Mouse (Mus musculus): ENCODE results near the gene Lmo4. TPM values are rescaled to one million over a fixed set of nuclear protein-coding genes. Genes with fewer than 3 reads are reported as not detected.

Gene Lmo4
- polyA plus RNA-seq, 1 experiment from 2014 or later, result 96.5 TPM

GRCm38 (mm10) chr3:144144066-144144465, 61.0 kb downstream of the Lmo4 start:
- Histone ChIP-seq H3K9ac (replicated peaks) (no peak overlapping the region), H3K9me3 (replicated peaks) (no peaks in the 10 kb centered on the region), H3K36me3 (no peaks in the 10 kb centered on the region), H3K4me2 (no peak overlapping the region), H3K4me1 (0 out of 2 replicates have a peak, but pooled peaks cover 5% of the 10 kb centered on the region), H3K27me3 (replicated peaks) (no peaks in the 10 kb centered on the region), H3K27ac (replicated peaks) (no peak overlapping the region), H3K4me3 (replicated peaks) (no peak overlapping the region)
- 90% methylated on average over 4 of the region's 4 CpGs for WGBS
- no peak for ATAC-seq (ENCODE audit: low FRiP score)

GRCm38 (mm10) chr3:144142939-144143338, 62.1 kb downstream of the Lmo4 start:
- H3K27me3 ChIP-seq (replicated peaks), result no peaks in the 10 kb centered on the region
- no peak overlapping the region for H3K4me3 ChIP-seq (replicated peaks)
- 83% methylated on average over 7 of the region's 7 CpGs for WGBS
- 0 out of 2 replicates have a peak, but pooled peaks cover 5% of the 10 kb centered on the region for H3K4me1 ChIP-seq
- no peak for ATAC-seq (ENCODE audit: low FRiP score)
- no peak overlapping the region for H3K4me2 ChIP-seq
- no peak overlapping the region for H3K27ac ChIP-seq (replicated peaks)
- H3K9ac ChIP-seq (replicated peaks), result no peak overlapping the region
- H3K9me3 ChIP-seq (replicated peaks), result no peaks in the 10 kb centered on the region
- H3K36me3 ChIP-seq, result no peaks in the 10 kb centered on the region

GRCm38 (mm10) chr3:144141786-144142185, 63.2 kb downstream of the Lmo4 start:
- no peak overlapping the region for H3K9ac ChIP-seq (replicated peaks)
- no peak overlapping the region for H3K4me3 ChIP-seq (replicated peaks)
- no peak overlapping the region for H3K4me2 ChIP-seq
- no peaks in the 10 kb centered on the region for H3K9me3 ChIP-seq (replicated peaks)
- no peak for ATAC-seq (ENCODE audit: low FRiP score)
- no peaks in the 10 kb centered on the region for H3K27me3 ChIP-seq (replicated peaks)
- H3K36me3 ChIP-seq, result no peaks in the 10 kb centered on the region
- H3K4me1 ChIP-seq, result 0 out of 2 replicates have a peak, but pooled peaks cover 5% of the 10 kb centered on the region
- WGBS, result 52% methylated on average over 8 of the region's 8 CpGs
- no peak overlapping the region for H3K27ac ChIP-seq (replicated peaks)

- 89% methylated on average over 5 of the region's 5 CpGs for WGBS
- H3K27me3 ChIP-seq (replicated peaks), result no peaks in the 10 kb centered on the region
- no peak overlapping the region for H3K27ac ChIP-seq (replicated peaks)
- H3K4me3 ChIP-seq (replicated peaks), result no peak overlapping the region
- no peak overlapping the region for H3K9ac ChIP-seq (replicated peaks)
- H3K9me3 ChIP-seq (replicated peaks), result no peaks in the 10 kb centered on the region
- ATAC-seq (ENCODE audit: low FRiP score), result no peak
- H3K4me1 ChIP-seq, result 0 out of 2 replicates have a peak, but pooled peaks cover 5% of the 10 kb centered on the region
- H3K36me3 ChIP-seq, result no peaks in the 10 kb centered on the region
- no peak overlapping the region for H3K4me2 ChIP-seq
Observed at GRCm38 (mm10) chr3:144140816-144141215, 64.2 kb downstream of the Lmo4 start.

- Histone ChIP-seq H3K27me3 (replicated peaks) (no peaks in the 10 kb centered on the region), H3K9ac (replicated peaks) (no peak overlapping the region), H3K4me3 (replicated peaks) (no peak overlapping the region), H3K36me3 (no peaks in the 10 kb centered on the region), H3K9me3 (replicated peaks) (no peaks in the 10 kb centered on the region), H3K4me2 (no peak overlapping the region), H3K27ac (replicated peaks) (no peak overlapping the region), H3K4me1 (0 out of 2 replicates have a peak, but pooled peaks cover 5% of the 10 kb centered on the region)
- 94% methylated on average over 3 of the region's 3 CpGs for WGBS
- ATAC-seq (ENCODE audit: low FRiP score), result no peak
Observed at GRCm38 (mm10) chr3:144138659-144139058, 66.4 kb downstream of the Lmo4 start.

Data from neural tube, embryonic 15.5 days (tissue).